In the genomic region with DNA sequence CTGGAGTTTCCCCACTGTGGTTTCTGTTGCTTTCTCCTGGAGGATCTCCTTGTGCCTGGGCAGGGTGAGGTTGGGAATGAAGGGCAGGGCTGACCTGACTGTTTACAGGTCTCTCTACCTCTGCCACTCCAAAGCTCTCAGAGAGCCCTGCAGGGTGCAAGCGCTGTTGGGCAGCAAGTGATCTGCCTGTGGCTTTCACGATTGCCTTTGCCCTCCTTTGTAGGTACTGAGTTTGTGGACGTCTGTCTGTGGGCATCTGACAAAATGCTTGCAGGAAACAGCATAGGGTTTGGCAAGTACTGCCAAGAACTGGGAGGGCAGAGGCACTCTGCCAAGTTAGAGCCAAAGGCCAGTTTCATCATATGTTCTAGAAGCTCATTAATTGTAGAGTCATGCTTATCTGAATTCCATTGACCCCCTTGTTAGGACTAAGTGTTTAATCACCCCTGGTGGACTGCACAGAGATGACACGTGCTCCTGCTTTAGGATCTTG, we compare ENCODE assay signal across 8 mouse cellular contexts. TPM values are rescaled to one million over a fixed set of nuclear protein-coding genes. Genes with fewer than 3 reads are reported as not detected.
DNase-seq lines count a peak whose midpoint lies in the region; ATAC-seq and TF ChIP-seq lines count a peak whose summit lies in the region.

No protein-coding gene starts in this region.

- H3K4me3 ChIP-seq in midbrain, postnatal 0 days (ENCODE audit: low read depth, low read length) = no peak overlapping the region
- no peak overlapping the region for H3K4me3 ChIP-seq in midbrain, embryonic 16.5 days (ENCODE audit: low read depth, low read length)

- H3K27me3 ChIP-seq in midbrain, postnatal 0 days (ENCODE audit: insufficient read depth, low read length) = no peaks in the 10 kb centered on the region
- no peaks in the 10 kb centered on the region for H3K27me3 ChIP-seq in midbrain, embryonic 16.5 days (ENCODE audit: control insufficient read depth, insufficient read depth, low read depth, low read length)

- no peaks in the 10 kb centered on the region for H3K4me1 ChIP-seq in midbrain, postnatal 0 days (ENCODE audit: insufficient read depth, low read length)
- peaks cover 8% of the 10 kb centered on the region; the same call in 1 of the 2 replicates for H3K4me1 ChIP-seq in midbrain, embryonic 16.5 days (ENCODE audit: control insufficient read depth, insufficient read depth, low read length)

- no peak overlapping the region for H3K27ac ChIP-seq in midbrain, postnatal 0 days (ENCODE audit: low read depth, low read length)
- H3K27ac ChIP-seq in midbrain, embryonic 16.5 days (ENCODE audit: low read length) = no peak overlapping the region

- DNase-seq in midbrain, postnatal 0 days (ENCODE audit: low spot score) = peak; percentile 64
- DNase-seq in brain, embryonic 14.5 days (ENCODE audit: low read depth) = peak; percentile 65
- DNase-seq in kidney, adult 9 months = peak; percentile 63
- DNase-seq in gastrocnemius, adult 18-20 months (ENCODE audit: low spot score) = no peak
- no peak for DNase-seq in left cerebral cortex, adult 11 months (ENCODE audit: low spot score)

- no peak; the same call in 1 of the 2 replicates for TF ChIP-seq CTCF in midbrain, postnatal 0 days (IDR thresholded peaks at IDR 0.05)
- TF ChIP-seq CTCF in brain, embryonic 14.5 days (IDR thresholded peaks at IDR 0.05; ENCODE audit: borderline replicate concordance, extremely low read depth, insufficient read depth, insufficient read length) = peak; percentile 2; the same call in 1 of the 2 replicates

- no peaks in the 10 kb centered on the region for H3K9me3 ChIP-seq in midbrain, postnatal 0 days (ENCODE audit: low read length)
- H3K9me3 ChIP-seq in midbrain, embryonic 16.5 days (replicated peaks; ENCODE audit: control insufficient read depth, low read length, poor library complexity, severe bottlenecking) = no peaks in the 10 kb centered on the region

- no peaks in the 10 kb centered on the region for H3K36me3 ChIP-seq in midbrain, postnatal 0 days (ENCODE audit: insufficient read depth, low read length)
- no peaks in the 10 kb centered on the region for H3K36me3 ChIP-seq in midbrain, embryonic 16.5 days (ENCODE audit: control insufficient read depth, insufficient read depth, low read length)

- H3K9ac ChIP-seq in midbrain, postnatal 0 days (replicated peaks; ENCODE audit: low read length, poor library complexity, severe bottlenecking) = no peak overlapping the region
- H3K9ac ChIP-seq in midbrain, embryonic 16.5 days (ENCODE audit: low read depth, low read length) = no peak overlapping the region

- H3K4me2 ChIP-seq in midbrain, postnatal 0 days (ENCODE audit: low read depth, low read length, poor library complexity, severe bottlenecking) = no peak overlapping the region
- no peak overlapping the region for H3K4me2 ChIP-seq in midbrain, embryonic 16.5 days (ENCODE audit: low read length)

- no peak for ATAC-seq in midbrain, postnatal 0 days (ENCODE audit: low FRiP score)
- ATAC-seq in midbrain, embryonic 16.5 days = no peak
- ATAC-seq in monocyte, adult 5-6 weeks (replicated peaks; ENCODE audit: insufficient number of reproducible peaks, low FRiP score, low TSS enrichment, poor library complexity, severe bottlenecking) = 0 out of 2 replicates have a peak, but pooled peaks have one; percentile 26
- ATAC-seq in erythroblast, adult 5-6 weeks (replicated peaks; ENCODE audit: low FRiP score, poor library complexity, severe bottlenecking) = no peak

- TF ChIP-seq POLR2A in brain, embryonic 14.5 days (IDR thresholded peaks at IDR 0.05; ENCODE audit: borderline replicate concordance, extremely low read depth, insufficient read depth, insufficient read length, poor library complexity, severe bottlenecking) = no peak

- WGBS in midbrain, postnatal 0 days = 37% methylated on average over 4 of the region's 4 CpGs
- WGBS in midbrain, embryonic 16.5 days = 31% methylated on average over 4 of the region's 4 CpGs

RNA-seq across cellular contexts. Expression of a gene that starts 24.4 kb away (rescaled TPM):
- total RNA-seq in midbrain, postnatal 0 days (2014; rRNA removed) = 18.6 and 22.5 TPM in 2 replicates
- polyA plus RNA-seq in midbrain, postnatal 0 days (2015; fragmentation: Nextera tagmentation; extraction: Ambion mirVana) = 28.1 and 31.1 TPM in 2 replicates
- 13.3 and 20.5 TPM in 2 replicates for polyA plus RNA-seq in midbrain, embryonic 16.5 days (2015; fragmentation: Nextera tagmentation; extraction: Ambion mirVana)
- polyA plus RNA-seq in brain, embryonic 14.5 days (2012; rRNA removed) = 5.4 and 6.2 TPM in 2 replicates
- 0.68 to 1.5 TPM in 2 of 3 replicates, not detected in the other for total RNA-seq in monocyte, adult 5-6 weeks (2017)
- total RNA-seq in erythroblast, adult 5-6 weeks (2015; ENCODE audit: low replicate concordance) = not detected in 2 replicates
- total RNA-seq in erythroblast, adult 5-6 weeks (2017; ENCODE audit: low replicate concordance) = not detected in 2 replicates
- total RNA-seq in gastrocnemius, adult 18-20 months (2021) = not detected

Comparison
In these comparisons a context has a peak if more than half of its experiments do, and no peak if none do; other contexts are left out.
1. DNase-seq: peak in midbrain, postnatal 0 days (single experiment), brain, embryonic 14.5 days (single experiment) and kidney, adult 9 months (single experiment); none in gastrocnemius, adult 18-20 months (single experiment) and left cerebral cortex, adult 11 months (single experiment).